Mouse (Mus musculus) myocyte (in vitro differentiated cells): ENCODE measurements at regions not wholly inside any gene's neighbourhood (a gene's known extent, or its start where the extent isn't known, plus 50 kb on each side); places are given as distances from the start of the nearest gene placed in this dataset.

Experiments
- CEBPB ChIP-seq: IDR thresholded peaks from 2 replicates; pipeline ENCODE4 v1.6.1; 2011; ENCODE audit warnings: mild to moderate bottlenecking, moderate library complexity; ENCODE audit not compliant: poor library complexity, insufficient read depth, severe bottlenecking
- E2F4 ChIP-seq: IDR thresholded peaks from one replicate; pipeline ENCODE4 v1.6.1; 2011; ENCODE audit warnings: mild to moderate bottlenecking, control low read depth, moderate library complexity; ENCODE audit not compliant: insufficient read depth
- MAX ChIP-seq: IDR thresholded peaks from one replicate; pipeline ENCODE4 v1.6.1; 2011; ENCODE audit warnings: low read depth, mild to moderate bottlenecking, control low read depth
- MYOD1 ChIP-seq, 3 experiments: IDR thresholded peaks; one replicate each; pipeline ENCODE4 v1.6.1; 2011; ENCODE audit warnings: control low read depth in 2 of 3, low read depth in 2 of 3, mild to moderate bottlenecking in 2 of 3, moderate library complexity in 1 of 3; ENCODE audit not compliant: insufficient read length in 2 of 3, control insufficient read depth in 1 of 3
- MYOG ChIP-seq, 3 experiments: IDR thresholded peaks; one replicate each; pipeline ENCODE4 v1.6.1; 2011; ENCODE audit warnings: control low read depth in 2 of 3, low read depth in 2 of 3, mild to moderate bottlenecking in 2 of 3; ENCODE audit not compliant: insufficient read length in 2 of 3, control insufficient read depth in 1 of 3, insufficient read depth in 1 of 3
- POLR2A ChIP-seq: IDR thresholded peaks from one replicate; pipeline ENCODE4 v1.6.1; 2011; ENCODE audit warnings: low read depth, mild to moderate bottlenecking, control low read depth, moderate library complexity; ENCODE audit not compliant: insufficient read length
- POLR2AphosphoS2 ChIP-seq: IDR thresholded peaks from one replicate; pipeline ENCODE4 v1.6.1; 2011; ENCODE audit warnings: low read depth, control low read depth; ENCODE audit not compliant: insufficient read length
- REST ChIP-seq: IDR thresholded peaks from one replicate; pipeline ENCODE4 v1.6.1; 2011; ENCODE audit warnings: mild to moderate bottlenecking, control low read depth, moderate library complexity; ENCODE audit not compliant: insufficient read depth, insufficient read length
- TCF12 ChIP-seq: IDR thresholded peaks from one replicate; pipeline ENCODE4 v1.6.1; 2011; ENCODE audit warnings: mild to moderate bottlenecking, control low read depth; ENCODE audit not compliant: poor library complexity, insufficient read depth, severe bottlenecking
- USF1 ChIP-seq: IDR thresholded peaks from one replicate; pipeline ENCODE4 v1.6.1; 2011; ENCODE audit warnings: low read depth, mild to moderate bottlenecking, control low read depth, moderate library complexity

DNA sequence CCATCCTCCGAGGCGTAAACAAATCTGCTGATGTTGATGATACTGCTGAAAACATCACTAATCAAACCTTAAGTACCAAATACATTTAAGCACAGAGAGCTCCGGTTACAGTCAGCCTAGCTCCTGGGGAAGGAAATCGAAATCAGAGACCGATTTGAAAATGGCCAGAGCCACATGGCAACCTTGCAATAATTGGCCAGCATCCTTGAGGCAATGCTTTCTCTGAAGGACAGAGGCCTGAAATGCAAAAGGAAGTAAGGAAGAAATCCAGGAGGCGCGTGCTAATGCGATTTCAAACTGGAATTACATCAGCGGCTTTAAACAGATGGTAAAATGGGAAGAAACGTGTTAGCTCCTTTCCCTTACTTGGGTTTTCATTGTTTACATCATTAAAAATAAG lies 177.1 kb downstream of the Sec61b start:
- TF ChIP-seq POLR2A, result no peak
- TF ChIP-seq CEBPB, result no peak
- no peak for TF ChIP-seq E2F4
- no peak for TF ChIP-seq MAX
- no peak for TF ChIP-seq POLR2AphosphoS2
- TF ChIP-seq USF1, result no peak
- TF ChIP-seq MYOG (IDR thresholded peaks at IDR 0.05; ENCODE audit: control insufficient read depth in 1 of 3, insufficient read depth in 1 of 3, insufficient read length in 2 of 3, low read depth in 2 of 3), result no peak
- TF ChIP-seq TCF12, result no peak
- no peak for TF ChIP-seq MYOD1 (IDR thresholded peaks at IDR 0.05; ENCODE audit: control insufficient read depth in 1 of 3, insufficient read length in 2 of 3, low read depth in 2 of 3)
- TF ChIP-seq REST, result no peak
